13 mouse cellular contexts compared by ENCODE assay signal in the genomic region with DNA sequence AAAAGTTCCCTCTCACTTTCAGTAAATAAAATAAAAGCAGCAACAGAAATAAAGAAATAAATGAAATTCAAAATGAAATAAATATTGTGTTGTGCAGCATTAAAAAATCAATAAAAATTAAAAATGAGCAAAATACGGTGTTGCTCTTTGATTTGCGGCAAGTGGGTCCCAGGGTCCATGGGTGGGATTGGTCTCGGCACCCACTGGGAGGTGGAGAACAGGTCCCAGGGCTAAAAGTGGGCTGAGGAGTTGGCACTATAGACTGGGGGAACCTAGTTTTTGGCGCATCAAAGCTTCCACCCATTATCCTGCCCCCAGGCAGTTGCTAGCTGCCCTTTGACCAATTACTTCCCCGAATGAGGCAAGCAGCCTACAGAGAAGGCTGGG. TPM values are rescaled to one million over a fixed set of nuclear protein-coding genes. Genes with fewer than 3 reads are reported as not detected.
DNase-seq lines count a peak whose midpoint lies in the region; ATAC-seq and TF ChIP-seq lines count a peak whose summit lies in the region.
"Had no signal": no experiment of that assay in that cellular context is flagged by ENCODE, and none has a peak within 500 bp of the region (broad histone marks: within the 10 kb centered on the region; RNA-seq: fewer than 3 reads in every experiment).

A gene (minus strand): TSS at position 101 of the 387 bp plus-strand sequence.

- in situ Hi-C loops in CH12.LX (cut with MboI; ENCODE audit: low pct_ligation_motif_present, low pct_unique_long_range_greater_than_20kb, low sequenced_read_pairs) (no loop called here), Patski (cut with MboI; ENCODE audit: low pct_unique_long_range_greater_than_20kb) (no loop called here)

- no peak for TF ChIP-seq CTCF in hindbrain, postnatal 0 days (IDR thresholded peaks at IDR 0.05; ENCODE audit: low read depth)
- TF ChIP-seq CTCF in CH12.LX (conservative IDR thresholded peaks at IDR 0.05 in 1 of 2, IDR thresholded peaks at IDR 0.05 in 1 of 2; ENCODE audit: low read depth in 2 of 2, low read length in 2 of 2) (no peak), Patski (IDR thresholded peaks at IDR 0.05) (no peak)

- H3K9me3 ChIP-seq in hindbrain, embryonic 11.5 days (ENCODE audit: control insufficient read depth, low read length), result no peaks in the 10 kb centered on the region
- H3K9me3 ChIP-seq in hindbrain, postnatal 0 days (ENCODE audit: low read length), result no peaks in the 10 kb centered on the region
- no peaks in the 10 kb centered on the region for H3K9me3 ChIP-seq in CH12.LX (replicated peaks; ENCODE audit: low read length)
- no peaks in the 10 kb centered on the region for H3K9me3 ChIP-seq in intestine, embryonic 14.5 days (ENCODE audit: control insufficient read depth, low read length)

- no peak for TF ChIP-seq POLR2A in CH12.LX (IDR thresholded peaks at IDR 0.05; ENCODE audit: low read depth, low read length)

- H3K36me3 ChIP-seq in hindbrain, embryonic 11.5 days (ENCODE audit: control insufficient read depth, insufficient read depth, low read length), result peaks cover 21% of the 10 kb centered on the region
- peaks cover 26% of the 10 kb centered on the region for H3K36me3 ChIP-seq in hindbrain, postnatal 0 days (ENCODE audit: insufficient read depth, low read length)
- H3K36me3 ChIP-seq in CH12.LX (replicated peaks in 1 of 2; ENCODE audit: control insufficient read depth in 1 of 2, insufficient read depth in 1 of 2, low read length in 1 of 2), result peaks cover 40 to 46% of the 10 kb centered on the region in 2 experiments
- H3K36me3 ChIP-seq in intestine, embryonic 14.5 days (ENCODE audit: control insufficient read depth, insufficient read depth, low read length), result peaks cover 55% of the 10 kb centered on the region

- H3K4me1 ChIP-seq in hindbrain, embryonic 11.5 days (replicated peaks; ENCODE audit: control insufficient read depth, insufficient read depth, low read length), result no peaks in the 10 kb centered on the region; the same call in 1 of the 2 replicates
- H3K4me1 ChIP-seq in hindbrain, postnatal 0 days (ENCODE audit: insufficient read depth, low read length), result peaks cover 16% of the 10 kb centered on the region
- H3K4me1 ChIP-seq in CH12.LX (ENCODE audit: control insufficient read depth in 1 of 2, insufficient read depth in 2 of 2), result peaks cover 16 to 42% of the 10 kb centered on the region in 2 experiments
- peaks cover 30% of the 10 kb centered on the region for H3K4me1 ChIP-seq in intestine, embryonic 14.5 days (replicated peaks; ENCODE audit: control insufficient read depth, insufficient read depth, low read length)

- peaks cover 28% of the 10 kb centered on the region for H3K79me2 ChIP-seq in CH12.LX (replicated peaks; ENCODE audit: control insufficient read depth, extremely low read depth, insufficient read depth, poor library complexity, severe bottlenecking)

- H3K9ac ChIP-seq in hindbrain, embryonic 11.5 days (ENCODE audit: low read depth, low read length), result no peak within 1 kb of the TSS
- no peak within 1 kb of the TSS for H3K9ac ChIP-seq in hindbrain, postnatal 0 days (replicated peaks; ENCODE audit: low read length)
- no peak within 1 kb of the TSS for H3K9ac ChIP-seq in CH12.LX (ENCODE audit: insufficient read depth, low read depth)
- H3K9ac ChIP-seq in intestine, embryonic 14.5 days (ENCODE audit: low read length), result no peak within 1 kb of the TSS
- H3K9ac ChIP-seq: liver, embryonic 14.5 days had no signal

- 96% methylated on average over 5 of the region's 5 CpGs for WGBS in hindbrain, embryonic 11.5 days
- 96% methylated on average over 5 of the region's 5 CpGs for WGBS in hindbrain, postnatal 0 days
- 96% methylated on average over 5 of the region's 5 CpGs for WGBS in intestine, embryonic 14.5 days

- TF ChIP-seq RAD21 in CH12.LX (IDR thresholded peaks at IDR 0.05; ENCODE audit: low read depth, low read length), result no peak

- no peak within 1 kb of the TSS for H3K4me2 ChIP-seq in hindbrain, embryonic 11.5 days (replicated peaks; ENCODE audit: low read depth, low read length)
- H3K4me2 ChIP-seq in hindbrain, postnatal 0 days (ENCODE audit: low read depth, low read length), result no peak within 1 kb of the TSS
- no peak within 1 kb of the TSS for H3K4me2 ChIP-seq in CH12.LX (ENCODE audit: insufficient read depth, low read depth, poor library complexity, severe bottlenecking)
- no peak within 1 kb of the TSS for H3K4me2 ChIP-seq in intestine, embryonic 14.5 days (ENCODE audit: low read length)

- POLR2A ChIA-PET in Patski (lab: Charles Lee), result no interaction called here

- H3K4me3 ChIP-seq in hindbrain, embryonic 11.5 days (ENCODE audit: low read depth, low read length), result no peak within 1 kb of the TSS
- no peak within 1 kb of the TSS for H3K4me3 ChIP-seq in hindbrain, postnatal 0 days (ENCODE audit: low read length)
- no peak within 1 kb of the TSS for H3K4me3 ChIP-seq in CH12.LX (replicated peaks in 1 of 3; ENCODE audit: low read depth in 2 of 3, low read length in 2 of 3, poor library complexity in 1 of 3)
- no peak within 1 kb of the TSS for H3K4me3 ChIP-seq in intestine, embryonic 14.5 days (ENCODE audit: low read depth, low read length)
- H3K4me3 ChIP-seq: layer of hippocampus, adult 2 months had no signal

- no peak within 1 kb of the TSS for H3K27ac ChIP-seq in hindbrain, embryonic 11.5 days (ENCODE audit: low read depth, low read length)
- H3K27ac ChIP-seq in hindbrain, postnatal 0 days, result no peak within 1 kb of the TSS
- H3K27ac ChIP-seq in CH12.LX (ENCODE audit: insufficient read depth, low read depth), result no peak within 1 kb of the TSS
- H3K27ac ChIP-seq in intestine, embryonic 14.5 days (ENCODE audit: low read depth), result no peak within 1 kb of the TSS
- H3K27ac ChIP-seq: liver, embryonic 14.5 days had no signal

- DNase-seq in hindbrain, embryonic 11.5 days (ENCODE audit: low spot score), result no peak
- no peak for DNase-seq in hindbrain, postnatal 0 days (ENCODE audit: low spot score)
- DNase-seq in CH12.LX (ENCODE audit: extremely low read depth) (no peak), Patski (ENCODE audit: low read depth, low spot score) (no peak)
- no peak for DNase-seq in intestine, embryonic 14.5 days (ENCODE audit: low spot score)
- DNase-seq in cerebellum, adult 9-11 months, result no peak
- DNase-seq in cerebellum, postnatal 10 days, result no peak
- no peak for DNase-seq in frontal cortex, postnatal 10 days (ENCODE audit: low spot score in 2 of 2)
- DNase-seq: heart, postnatal 4 days; midbrain, embryonic 14.5 days; thymus, postnatal 25 days had no signal

- dilution Hi-C loops in CH12.LX (cut with MboI; ENCODE audit: extremely low pct_ligation_motif_present, extremely low pct_unique_long_range_greater_than_20kb, low sequenced_read_pairs), result no loop called here

- TF ChIP-seq EP300 in CH12.LX (IDR thresholded peaks at IDR 0.05; ENCODE audit: low read length), result no peak

- no peaks in the 10 kb centered on the region for H3K27me3 ChIP-seq in hindbrain, embryonic 11.5 days (ENCODE audit: control insufficient read depth, insufficient read depth, low read length)
- no peaks in the 10 kb centered on the region for H3K27me3 ChIP-seq in hindbrain, postnatal 0 days (ENCODE audit: insufficient read depth, low read length)
- H3K27me3 ChIP-seq in CH12.LX (replicated peaks), result no peaks in the 10 kb centered on the region
- no peaks in the 10 kb centered on the region for H3K27me3 ChIP-seq in Patski
- no peaks in the 10 kb centered on the region for H3K27me3 ChIP-seq in intestine, embryonic 14.5 days (replicated peaks; ENCODE audit: control insufficient read depth, insufficient read depth, low read length)

- CTCF ChIA-PET in Patski (lab: Charles Lee), result interaction anchor here (1.2 kb wide), 1 partner anchor 43 kb away, joined by 3 read pairs; no protein-coding TSS in a partner anchor

- ATAC-seq in hindbrain, embryonic 11.5 days (ENCODE audit: low FRiP score), result no peak
- ATAC-seq in hindbrain, postnatal 0 days, result no peak
- no peak for ATAC-seq in Patski
- ATAC-seq in intestine, embryonic 14.5 days (replicated peaks; ENCODE audit: low FRiP score, low TSS enrichment, low read depth), result no peak

TF ChIP-seq in CH12.LX, 34 proteins besides CTCF, POLR2A, EP300 and RAD21:
- TF ChIP-seq NELFE (IDR thresholded peaks at IDR 0.05; ENCODE audit: low read depth, low read length) (no peak), PAX5 (IDR thresholded peaks at IDR 0.05; ENCODE audit: low read length) (no peak), UBTF (IDR thresholded peaks at IDR 0.05; ENCODE audit: low read depth, low read length) (no peak), NRF1 (IDR thresholded peaks at IDR 0.05; ENCODE audit: low read depth, low read length) (no peak), RCOR1 (conservative IDR thresholded peaks at IDR 0.05; ENCODE audit: low read depth, low read length) (no peak)

RNA-seq across cellular contexts. Expression of the gene that starts here (rescaled TPM):
- polyA plus RNA-seq in hindbrain, embryonic 11.5 days (2014; fragmentation: Nextera tagmentation; extraction: Ambion mirVana), result 17.6 and 22.8 TPM in 2 replicates
- total RNA-seq in hindbrain, postnatal 0 days (2014; rRNA removed), result not detected in 2 replicates
- 13.4 and 19.4 TPM in 2 replicates for polyA plus RNA-seq in hindbrain, postnatal 0 days (2015; fragmentation: Nextera tagmentation; extraction: Ambion mirVana)
- total RNA-seq in CH12.LX (2012; rRNA removed), result 48.9 and 55.7 TPM in 2 replicates
- not detected in 2 replicates for total RNA-seq in CH12.LX (2014; rRNA removed)
- 259 and 363 TPM in 2 replicates for polyA plus RNA-seq in CH12.LX (2012; ENCODE audit: insufficient read length, low read depth)
- 152 TPM for polyA plus RNA-seq in Patski (2021)
- polyA plus RNA-seq in intestine, embryonic 14.5 days (2014; fragmentation: Nextera tagmentation; extraction: Ambion mirVana), result 8.2 and 12.6 TPM in 2 replicates
